Mouse (Mus musculus) left cerebral cortex, adult 11 months (tissue): Measurements from ENCODE around the gene Myo9b.
"Not testable (repeated sequence)": the region's sequence is repeated elsewhere in the genome, so short reads cannot be mapped to it uniquely, and the experiment has no call there.

Experiments used
- DNase-seq: peaks from one replicate; pipeline ENCODE4 v3.0.0; 2022; ENCODE audit warnings: low spot score

Gene Myo9b

DNA sequence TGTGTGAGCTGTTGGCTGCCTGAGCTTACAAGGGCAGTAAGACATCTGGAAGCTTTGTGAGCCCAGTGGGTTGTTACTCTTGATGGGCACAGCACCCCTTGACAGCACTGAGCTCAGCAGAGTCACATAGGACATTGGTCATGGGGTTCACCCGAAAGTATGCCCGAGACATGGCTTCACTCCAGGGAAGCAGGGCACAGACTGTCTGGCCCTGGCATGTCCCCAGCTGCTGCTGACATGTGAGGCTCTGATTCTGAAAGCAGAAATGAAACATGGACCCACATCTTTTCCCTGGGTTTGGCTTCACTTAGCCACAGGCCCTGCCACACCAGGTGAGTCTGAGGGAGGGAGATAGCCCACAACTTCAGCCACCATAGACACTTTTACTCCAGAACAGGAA is 24.3 kb downstream of the Myo9b start:
- no peak for DNase-seq

DNA sequence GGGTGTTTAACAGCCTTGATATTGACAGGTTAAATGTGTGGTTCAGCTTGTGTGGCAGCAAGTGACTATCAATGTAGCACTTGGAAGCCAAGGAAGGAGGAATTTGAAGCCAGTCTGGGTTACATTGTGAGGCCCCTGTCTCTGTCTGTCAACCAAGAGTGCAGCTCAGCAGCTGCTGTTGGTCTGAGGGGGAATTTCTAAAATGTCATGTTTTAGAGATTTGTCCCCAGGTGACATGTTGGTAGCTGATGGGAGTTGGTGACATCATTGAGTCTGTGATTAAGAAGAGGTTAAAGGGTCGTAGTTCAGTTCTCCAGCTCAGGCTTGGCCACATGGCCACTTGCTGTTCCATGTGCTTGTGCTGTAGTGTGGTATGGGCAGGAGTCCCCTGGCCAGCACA is 24.9 kb downstream of the Myo9b start:
- no peak for DNase-seq

DNA sequence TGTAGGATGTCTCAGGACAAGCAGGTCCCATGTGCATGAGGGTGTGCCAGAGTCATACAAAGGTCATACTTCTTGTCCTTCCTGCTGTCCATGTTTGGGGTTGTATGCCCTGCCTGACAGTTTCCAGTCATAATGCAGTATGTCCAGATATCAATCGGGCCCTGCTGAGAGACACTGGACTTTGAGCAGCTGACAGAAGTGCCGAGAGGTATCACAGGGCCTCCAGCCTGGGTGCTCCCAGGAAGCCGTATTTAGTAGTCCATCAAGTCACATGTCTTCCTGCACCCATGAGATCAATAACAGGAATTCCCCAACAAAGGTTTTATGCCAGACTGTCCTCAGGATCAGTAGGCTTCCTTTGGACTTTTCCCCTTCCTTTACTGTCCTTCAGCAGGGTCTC is 27.2 kb downstream of the Myo9b start:
- no peak for DNase-seq

DNA sequence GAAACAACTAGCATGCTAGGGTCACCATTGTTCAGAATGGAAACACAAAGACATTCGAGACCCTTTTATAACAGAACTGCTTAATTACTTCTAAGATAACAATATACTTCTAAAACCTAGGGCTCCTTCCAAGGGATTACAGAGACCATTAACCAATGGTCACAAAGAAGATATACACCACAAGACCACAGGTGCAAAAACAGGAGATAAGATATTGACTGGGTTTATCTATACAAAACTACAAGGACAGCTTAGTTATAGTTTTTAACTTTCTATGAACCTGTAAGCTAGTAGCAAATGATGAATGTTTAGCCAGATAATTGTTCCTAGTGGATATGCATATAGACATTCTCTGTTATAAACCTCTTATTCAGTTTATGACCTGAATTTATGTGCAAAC is 30.3 kb downstream of the Myo9b start:
- no peak for DNase-seq

DNA sequence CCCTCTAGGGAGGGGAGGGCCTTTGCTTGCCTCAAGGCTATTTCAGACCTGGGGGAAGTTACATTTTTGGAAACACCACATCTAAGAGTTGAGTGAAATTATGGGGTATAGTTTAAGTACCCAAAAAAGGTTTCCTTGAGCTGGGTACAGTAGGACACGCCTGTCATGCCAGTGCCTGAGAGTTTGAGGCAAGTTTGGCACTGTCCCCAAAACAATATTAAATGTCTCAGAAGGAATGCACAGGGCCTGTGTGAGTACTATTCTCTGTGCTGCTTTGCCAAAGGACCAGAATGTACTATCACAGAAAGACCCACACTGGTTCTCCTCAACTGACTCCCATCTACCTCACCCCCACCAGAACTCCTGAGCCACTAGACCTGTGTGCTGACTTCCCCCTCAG is 31.1 kb downstream of the Myo9b start:
- no peak for DNase-seq

DNA sequence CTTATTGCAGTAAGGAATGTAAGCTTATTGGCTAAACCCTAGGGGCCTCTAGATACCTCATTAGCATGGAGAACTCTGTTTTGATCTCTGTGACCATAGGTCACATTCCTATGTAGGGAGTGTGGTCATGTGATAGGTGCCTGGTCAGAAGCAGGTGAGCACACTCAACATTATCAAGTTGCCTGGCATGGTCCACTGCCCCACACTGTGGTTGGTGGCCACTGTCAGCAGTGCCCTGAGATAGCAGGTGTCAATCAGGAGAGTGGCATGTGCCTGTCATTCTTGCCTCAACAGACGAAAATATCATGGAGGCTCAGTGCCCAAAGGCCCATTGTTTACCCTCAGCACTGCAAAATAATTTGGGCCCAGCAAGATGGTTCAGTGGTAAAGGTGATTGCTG is 33.5 kb downstream of the Myo9b start:
- DNase-seq: no peak

DNA sequence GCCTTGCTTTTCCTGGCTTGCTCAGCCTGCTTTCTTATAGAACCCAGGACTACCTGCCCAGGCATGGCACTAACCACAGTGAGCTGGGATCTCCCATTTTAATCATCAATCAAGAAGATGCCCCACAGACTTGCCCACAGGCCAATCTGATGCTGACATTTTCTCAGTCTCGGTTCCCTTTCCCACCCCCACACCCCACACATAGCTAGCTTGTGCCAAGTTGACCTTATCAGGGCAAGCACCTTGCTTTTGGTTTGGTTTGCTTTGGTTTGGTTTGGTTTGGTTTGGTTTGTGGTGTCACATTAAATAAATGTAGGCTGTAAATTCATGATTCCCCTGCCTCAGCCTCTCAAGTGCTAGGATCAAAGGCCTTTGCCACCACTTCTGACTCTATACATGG is 34.9 kb downstream of the Myo9b start:
- DNase-seq: no peak

DNA sequence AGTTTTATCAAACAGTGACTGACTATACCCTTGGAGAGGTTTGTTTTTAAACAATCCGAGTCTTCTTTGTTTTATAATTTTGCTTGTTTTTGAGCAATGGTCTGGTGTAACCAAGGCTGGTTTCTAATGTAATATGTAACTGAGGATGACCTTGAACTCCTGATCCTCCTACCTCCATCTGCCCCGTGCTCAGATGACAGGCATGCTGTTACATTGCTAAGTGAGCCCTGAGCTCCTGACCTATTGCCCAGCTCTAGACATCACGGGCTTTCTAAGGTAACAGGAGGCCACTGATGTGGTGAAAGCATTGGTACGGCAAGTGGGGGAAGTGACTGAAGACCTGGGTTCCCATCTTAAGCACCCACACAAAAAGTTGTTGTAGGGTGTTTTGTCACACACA is 35.4 kb downstream of the Myo9b start:
- no peak for DNase-seq

DNA sequence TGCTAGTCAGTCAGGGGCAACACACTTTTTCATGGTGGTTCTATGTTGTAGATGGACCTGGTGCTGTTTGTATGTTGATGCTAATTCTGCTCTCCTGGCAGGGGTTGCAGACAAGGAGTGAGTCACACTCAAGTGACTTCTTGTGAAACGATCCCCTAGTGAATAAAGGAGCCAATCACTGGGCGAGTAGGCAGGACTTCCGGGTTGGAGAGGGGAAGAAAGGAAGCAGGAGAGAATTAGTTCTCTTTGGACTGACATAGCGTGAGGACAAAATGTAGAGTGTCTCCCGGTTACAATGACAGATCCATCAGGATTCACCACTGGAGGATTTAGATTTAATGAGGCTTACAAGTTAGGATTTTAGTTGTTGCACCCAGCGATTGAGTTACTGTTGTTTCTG is 37.9 kb downstream of the Myo9b start:
- DNase-seq: no peak

DNA sequence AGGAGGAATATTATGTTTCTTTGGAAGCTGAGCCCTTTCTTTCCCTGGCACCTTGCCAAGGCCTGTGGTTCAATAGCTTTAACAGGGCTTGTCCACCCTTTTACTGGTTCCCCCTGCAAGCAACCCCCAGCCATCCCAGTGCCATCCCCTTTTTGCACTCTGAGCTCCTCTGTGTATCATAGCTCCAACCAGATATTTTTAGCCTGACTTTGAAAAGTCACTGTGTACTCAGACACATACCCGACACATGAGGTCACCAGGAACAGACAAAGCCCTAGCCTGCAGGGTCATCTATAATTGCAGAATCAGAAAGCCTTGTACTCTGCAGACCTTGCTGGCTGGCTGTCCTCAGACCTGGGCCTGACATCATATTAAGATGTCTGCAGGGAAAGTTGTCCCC is 40.2 kb downstream of the Myo9b start:
- no peak for DNase-seq

DNA sequence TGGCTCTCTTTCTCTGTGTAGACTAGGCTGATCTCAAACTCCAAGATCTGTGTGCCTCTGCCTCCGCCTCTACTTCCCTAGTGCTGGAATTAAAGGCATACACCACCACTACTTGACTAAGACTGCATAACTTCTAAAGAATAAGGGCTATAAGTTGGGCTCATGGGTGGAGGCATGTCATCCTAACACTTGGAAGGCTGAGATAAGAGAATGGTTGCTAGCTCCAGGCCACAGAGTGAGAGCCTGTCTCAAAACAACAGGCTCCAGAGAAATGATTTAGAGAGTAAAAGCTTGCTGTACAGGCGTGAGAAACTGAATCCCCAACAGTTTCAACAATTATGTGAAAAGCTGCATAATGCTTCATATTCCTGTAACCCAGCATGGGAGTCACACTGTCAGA is 41.4 kb downstream of the Myo9b start:
- no peak for DNase-seq

DNA sequence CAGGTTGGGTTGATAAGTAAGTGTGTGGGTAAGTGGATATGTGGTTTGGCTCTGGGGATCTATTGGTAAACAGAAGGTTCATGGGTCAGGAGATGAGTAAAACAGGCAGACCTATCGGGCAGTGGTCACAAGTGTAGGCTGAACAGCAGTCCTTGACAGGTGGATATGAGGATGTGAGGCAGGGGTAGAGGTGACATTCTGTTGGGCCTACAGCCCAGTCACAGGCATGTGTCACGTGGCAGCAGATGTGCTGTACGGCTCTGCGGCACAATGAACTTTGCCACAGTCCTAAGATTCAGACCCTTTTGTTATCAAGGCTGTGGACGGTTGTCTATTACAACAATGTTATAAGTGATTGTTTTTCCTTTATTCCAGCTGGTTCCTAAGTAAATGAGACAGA is 43.5 kb downstream of the Myo9b start:
- no peak for DNase-seq

DNA sequence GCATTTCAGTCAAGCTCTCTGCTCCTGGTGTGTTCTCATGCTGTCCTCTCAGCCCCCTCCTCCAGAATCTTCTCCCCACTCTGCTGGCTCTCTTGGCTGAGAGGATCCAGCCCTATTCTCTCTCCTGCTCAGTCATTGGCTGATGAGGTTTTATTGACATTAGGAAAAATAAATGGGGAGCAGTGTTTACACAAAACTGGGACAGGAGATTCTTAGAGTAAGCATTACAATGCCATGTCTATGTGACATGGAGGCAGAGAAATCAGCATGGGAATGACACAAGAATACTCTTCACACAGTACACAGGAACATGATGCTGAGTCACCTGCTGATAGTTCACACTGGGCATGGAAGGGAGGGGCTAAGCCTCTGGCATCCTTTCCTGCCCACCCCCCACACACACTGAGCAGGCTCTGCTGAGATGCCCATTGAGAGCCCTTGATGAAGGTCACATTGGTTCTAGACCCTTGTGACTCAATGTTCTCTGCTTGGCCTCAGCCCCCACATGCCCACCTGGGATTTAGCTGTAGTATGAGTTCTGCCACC is 44.0 kb downstream of the Myo9b start:
- no peak for DNase-seq

DNA sequence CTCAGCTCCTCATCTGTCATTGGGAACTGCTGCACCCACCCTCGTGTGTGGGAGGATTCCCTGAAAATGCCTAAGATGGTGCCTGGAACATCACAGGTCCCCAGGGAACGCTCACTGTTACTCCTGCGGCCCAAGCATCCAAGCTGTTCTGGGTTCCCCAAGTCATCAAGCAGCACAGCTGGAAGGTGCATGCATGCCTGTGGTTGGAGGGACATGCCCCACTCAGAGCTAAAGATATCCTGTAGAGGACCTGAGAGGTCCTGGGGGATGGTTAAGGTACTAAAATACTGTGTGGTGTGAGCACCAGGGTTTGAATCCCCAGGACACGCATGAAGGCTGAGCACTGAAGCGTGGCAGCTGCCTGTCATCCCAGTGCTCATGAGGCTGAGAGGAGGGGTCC is 46.1 kb downstream of the Myo9b start:
- DNase-seq: not testable (repeated sequence)

DNA sequence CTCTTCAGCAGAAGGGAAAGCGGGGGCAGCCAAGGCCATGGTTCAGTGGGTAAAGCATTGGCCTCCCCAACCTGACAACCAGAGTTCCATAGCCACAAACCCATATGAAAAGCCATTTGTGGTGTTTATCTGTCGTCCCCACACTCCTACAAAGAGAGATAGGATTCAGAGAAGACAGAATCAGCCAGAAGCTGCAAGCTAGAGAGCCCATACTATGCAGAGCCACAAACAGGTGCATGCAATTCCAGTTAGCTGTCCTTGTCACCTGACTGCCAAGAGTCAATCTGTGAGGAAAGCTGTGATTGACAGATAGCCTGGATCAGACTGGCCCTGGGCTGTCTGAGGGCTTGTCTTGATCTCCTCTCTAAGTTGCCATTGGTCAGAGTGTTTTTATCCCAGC is 47.2 kb downstream of the Myo9b start:
- DNase-seq: not testable (repeated sequence)

DNA sequence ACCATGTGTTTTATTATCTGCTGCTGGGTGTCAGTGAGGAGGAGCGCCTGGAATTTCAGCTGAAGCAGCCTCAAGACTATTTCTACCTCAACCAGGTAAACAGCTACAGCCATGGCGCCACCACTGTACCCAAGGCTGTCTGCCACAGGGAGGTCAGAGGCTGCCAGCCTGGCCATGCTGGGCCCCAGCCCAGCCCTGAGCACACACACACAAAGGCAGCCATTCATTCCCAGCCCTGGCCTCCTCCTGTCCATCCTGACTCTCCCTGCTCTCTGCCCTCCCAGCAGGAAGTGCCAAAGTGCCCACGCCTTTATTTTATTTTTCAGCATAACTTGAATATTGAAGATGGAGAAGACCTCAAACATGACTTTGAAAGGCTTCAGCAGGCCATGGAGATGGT is 50.4 kb downstream of the Myo9b start:
- DNase-seq: no peak

DNA sequence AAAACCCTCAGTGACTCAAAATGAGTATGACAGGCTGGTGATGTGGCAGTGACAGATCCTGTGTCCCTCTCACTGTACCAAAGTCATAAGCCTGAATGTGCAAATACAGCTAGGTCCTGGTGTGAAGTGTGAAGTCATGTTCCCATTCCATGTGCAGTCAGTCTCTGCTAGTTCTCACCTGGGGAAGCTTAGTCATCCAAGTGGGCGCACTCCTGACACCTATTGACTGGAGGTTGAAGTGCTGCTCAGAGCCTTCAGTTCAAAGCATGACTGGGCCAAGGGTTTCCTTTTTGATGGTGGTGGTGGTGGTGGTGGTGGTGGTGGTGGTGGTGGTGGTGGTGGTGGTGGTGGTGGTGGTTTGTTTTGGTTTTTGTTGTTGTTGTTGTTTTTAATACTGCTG is 52.3 kb downstream of the Myo9b start:
- DNase-seq: no peak

DNA sequence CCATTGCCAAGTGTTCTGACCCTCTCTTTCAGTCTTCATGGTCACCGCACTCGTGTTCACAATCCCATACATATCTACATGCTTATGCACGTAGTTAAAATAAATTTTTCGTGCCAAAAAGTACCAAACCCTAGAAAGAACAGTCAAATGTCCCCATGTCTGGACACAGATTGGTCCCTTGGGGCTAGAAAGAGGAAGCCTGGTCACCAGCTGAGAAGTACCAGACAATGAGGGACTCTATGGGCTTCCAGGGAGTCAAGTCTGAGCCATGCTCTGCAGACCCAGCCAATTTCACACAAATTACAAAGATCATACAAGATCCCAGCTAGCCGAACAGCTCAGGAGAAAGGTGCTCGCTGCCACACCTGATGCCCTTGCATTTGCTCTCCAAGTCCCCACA is 65.3 kb downstream of the Myo9b start:
- not testable (repeated sequence) for DNase-seq

DNA sequence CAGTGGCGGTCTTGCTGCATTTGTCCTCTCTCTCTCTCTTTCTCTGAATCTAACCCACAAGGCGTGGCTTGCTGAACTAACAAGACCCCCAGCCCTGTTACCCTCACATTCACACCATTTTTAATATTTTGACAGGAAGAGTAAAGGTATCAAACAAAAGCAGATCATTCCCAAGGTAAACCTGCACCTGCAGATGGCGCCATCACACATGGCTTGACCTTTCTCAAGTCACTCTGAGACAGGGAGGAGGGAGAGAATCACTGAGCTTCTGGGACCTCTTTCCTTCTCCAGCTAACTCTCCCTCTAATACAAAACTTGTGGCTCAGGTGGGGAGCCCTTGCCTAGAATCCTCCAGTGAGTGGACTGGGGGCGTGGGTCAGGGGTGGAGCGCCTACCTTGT is 68.1 kb downstream of the Myo9b start:
- DNase-seq: no peak

DNA sequence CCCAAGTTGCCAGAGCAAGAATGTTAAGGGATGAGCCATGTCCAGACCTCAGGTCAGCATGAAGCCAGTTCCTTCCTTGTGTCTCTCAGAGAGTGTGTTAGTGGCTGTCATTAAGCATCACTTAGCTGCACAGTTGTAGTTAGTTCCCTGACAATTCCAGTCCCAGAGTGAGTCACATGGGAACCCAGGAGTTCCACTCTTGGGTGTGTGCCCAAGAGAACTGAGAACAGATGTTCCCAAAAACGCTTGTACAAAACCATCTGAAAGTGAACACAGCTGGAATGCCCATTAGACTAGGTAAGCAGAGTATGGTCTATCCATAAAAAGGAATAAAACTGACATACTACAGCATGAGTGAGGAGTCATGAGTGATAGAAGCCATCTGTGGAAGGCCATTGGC is 74.1 kb downstream of the Myo9b start:
- no peak for DNase-seq

DNA sequence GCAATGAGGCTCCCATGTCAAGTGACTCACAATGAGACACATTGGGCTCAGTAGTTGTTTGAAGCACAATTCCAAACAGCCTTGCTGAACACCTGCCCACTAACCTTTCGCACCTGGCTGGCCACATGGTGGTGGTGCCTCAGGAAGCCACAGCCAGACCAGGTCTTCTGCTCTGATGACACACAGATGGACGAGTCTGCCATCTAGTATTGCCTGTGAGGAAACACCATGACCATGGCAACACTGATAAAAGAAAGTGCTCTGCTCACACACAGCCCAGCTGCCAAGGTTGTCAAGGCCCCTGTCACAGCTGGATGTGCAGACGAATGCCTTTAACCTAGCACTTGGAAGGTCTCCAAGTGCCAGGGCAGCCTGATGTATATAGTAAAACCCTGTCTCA is 78.6 kb downstream of the Myo9b start:
- no peak for DNase-seq

DNA sequence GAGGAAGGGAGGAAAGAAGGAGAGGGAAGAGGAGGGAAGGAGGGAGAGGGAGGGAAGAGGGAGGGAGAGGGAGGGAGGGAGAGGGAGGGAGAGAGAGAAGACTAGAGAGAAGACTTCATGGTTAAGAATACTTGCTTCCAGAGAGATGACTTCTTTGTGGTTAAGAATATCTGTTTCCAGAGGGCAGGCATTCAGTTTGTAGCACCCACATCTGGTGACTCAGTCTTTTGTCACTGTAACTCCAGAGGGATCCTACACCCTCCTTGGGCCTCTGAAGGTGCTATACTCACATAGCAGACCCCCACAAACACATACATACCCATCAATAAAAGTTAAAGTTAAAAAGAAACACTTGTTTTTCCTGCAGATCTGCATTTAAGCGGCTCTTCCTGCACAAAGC is 79.0 kb downstream of the Myo9b start:
- no peak for DNase-seq

DNA sequence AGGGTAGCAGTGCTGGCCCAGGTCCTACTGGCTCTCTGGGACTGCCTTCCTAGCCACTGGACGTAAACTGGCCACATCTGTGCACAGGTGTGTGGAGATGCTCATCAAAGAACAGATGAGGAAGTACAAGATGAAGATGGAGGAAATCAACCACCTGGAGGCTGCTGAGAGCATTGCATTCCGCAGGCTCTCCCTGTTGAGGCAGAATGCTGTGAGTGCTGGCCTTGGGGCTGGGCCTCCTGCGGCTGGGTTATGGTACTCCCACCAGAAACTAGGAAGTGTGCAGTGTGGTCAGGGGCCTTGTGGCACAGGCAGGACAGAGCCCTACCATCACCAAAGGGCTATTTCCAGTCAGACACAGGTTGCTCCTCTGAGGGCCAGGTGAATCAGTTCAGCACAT is 85.5 kb downstream of the Myo9b start:
- DNase-seq: no peak

DNA sequence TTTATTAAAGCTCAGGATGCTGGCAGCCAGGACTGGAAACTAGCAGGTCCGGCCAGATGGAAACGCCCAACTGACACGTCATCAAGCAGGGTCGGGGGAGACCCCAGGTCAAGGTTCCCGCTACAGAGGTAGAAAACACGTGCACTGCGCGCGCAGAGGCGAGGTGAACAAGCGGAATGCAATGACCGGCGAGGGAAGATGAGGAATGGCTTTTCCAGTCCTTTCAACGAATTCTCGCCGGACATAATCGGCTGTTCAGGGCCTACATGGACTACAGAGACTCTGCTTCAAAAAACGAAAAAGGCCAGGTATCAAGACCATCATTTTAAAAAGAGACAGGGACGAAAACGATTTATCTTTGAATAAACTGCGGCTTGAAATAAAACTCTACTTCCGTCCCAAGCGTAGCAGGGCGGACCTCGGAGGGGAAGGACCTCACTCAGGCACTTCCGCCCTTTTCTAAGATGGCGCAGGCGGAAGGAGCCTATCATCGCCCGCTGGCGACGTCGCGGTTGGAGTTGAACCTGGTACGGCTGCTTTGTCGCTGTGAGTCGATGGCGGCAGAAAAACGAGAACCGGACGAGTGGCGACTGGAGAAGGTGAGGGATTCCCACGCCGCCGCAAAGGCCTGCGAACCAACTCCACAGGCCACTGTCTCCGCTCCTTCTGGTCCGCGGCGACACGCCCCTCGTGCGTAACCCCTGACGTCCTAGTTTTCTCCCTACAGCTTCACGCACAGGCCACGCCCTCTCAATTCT is 94.4 kb downstream of the Myo9b start, which contains the start of gene Use1:
Gene Use1, plus strand, starts transcription at position 78 of the 758 bp plus-strand sequence.
- DNase-seq: peak; percentile 91
